Mouse (Mus musculus) B cell, adult 2 months (primary cell): ENCODE data around the gene Gm525.
"Not testable (repeated sequence)": the region's sequence is repeated elsewhere in the genome, so short reads cannot be mapped to it uniquely, and the experiment has no call there.

Experiments used
- DNase-seq, 2 experiments: peaks; one replicate each; pipeline ENCODE4 v3.0.0; 2022

Gm525 gene

DNA sequence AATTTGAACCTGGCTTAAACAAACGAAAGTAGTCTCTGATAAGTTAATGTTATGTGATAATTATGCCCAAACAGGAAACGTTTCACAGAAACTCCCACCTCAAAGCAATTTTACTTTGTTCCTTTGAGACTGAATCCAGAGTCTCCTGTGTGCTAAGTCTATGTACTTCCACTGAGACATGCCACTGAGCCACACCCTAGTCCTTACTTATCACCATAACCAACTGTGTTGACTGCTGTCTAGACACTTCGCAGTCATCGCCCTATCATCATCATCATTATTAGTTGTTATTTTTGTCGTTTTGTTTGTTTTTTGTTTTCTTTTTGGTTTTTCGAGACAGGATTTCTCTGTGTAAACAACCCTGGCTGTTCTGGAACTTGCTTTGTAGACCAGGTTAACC is 9.3 kb upstream of the Gm525 start:
- no peak for DNase-seq

DNA sequence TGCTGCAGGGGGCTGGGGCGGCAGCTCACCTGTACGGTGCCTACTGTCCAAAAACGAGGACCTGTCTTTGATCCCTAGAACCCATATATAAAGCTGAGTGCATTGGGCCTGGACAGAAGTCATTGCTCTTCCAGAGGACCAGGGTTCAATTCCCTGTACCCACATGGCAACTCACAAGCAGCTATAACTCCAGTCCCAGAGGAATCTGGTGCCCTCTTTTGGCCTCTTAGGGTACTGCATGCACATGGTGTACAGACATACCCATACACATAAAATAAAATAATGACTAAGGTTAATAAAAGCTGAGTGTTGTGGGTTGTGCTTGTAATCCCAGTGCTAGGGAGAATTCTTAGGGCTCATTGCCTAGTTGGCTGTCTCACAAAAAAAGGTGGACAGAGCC is 8.3 kb upstream of the Gm525 start:
- DNase-seq, result peak; percentile 72 to 73

GRCm38 (mm10) chr11:89066126-89066525 is 7.5 kb upstream of the Gm525 start:
- DNase-seq, result no peak

DNA sequence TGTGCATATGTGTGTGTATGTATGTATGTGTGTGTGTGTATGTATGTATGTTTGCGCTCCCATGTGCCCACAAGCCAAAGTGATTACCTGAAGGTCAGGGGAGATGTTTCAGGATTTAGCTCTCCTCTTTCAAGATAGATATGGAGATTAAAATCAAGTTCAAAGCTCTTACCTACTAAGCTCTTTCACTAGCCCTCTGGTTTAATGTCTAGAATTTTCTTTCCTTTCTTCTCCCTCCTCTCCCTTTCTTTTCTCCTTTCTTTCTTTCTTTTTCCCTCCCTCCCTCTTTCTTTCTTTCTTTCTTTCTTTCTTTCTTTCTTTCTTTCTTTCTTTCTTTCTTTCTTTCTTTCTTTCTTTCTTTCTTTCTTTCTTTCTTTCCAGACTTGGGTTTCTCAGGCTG is 6.9 kb upstream of the Gm525 start, which contains the start of gene Dgke:
TSS of gene Dgke (minus strand) at position 101 of the 400 bp plus-strand sequence.
- no peak for DNase-seq

DNA sequence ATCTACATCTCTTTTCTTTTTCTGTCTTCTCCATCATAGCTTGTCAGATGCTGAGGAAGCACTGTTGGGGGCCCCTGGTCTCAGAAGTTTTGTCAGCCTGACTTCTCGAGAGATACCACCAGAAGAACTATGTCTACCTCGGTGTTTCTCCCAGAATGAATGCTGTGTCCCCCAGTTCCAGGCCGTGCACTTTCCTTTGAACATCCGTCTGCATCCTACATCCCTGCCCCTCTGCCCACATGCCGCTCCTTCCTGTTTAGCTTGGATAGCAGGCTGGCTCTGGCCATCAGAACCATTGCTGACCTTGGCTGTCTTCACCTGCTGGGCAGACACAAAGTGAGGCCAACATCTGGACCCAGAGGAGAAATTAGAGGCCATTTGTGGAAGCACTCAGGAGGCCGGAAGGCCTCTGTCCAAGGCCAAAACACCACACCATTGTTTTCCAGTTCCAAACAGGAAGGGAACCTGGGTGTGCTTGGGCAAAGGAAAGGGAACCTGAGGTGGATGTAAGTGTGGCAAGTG is 6.3 kb upstream of the Gm525 start:
- no peak for DNase-seq

DNA sequence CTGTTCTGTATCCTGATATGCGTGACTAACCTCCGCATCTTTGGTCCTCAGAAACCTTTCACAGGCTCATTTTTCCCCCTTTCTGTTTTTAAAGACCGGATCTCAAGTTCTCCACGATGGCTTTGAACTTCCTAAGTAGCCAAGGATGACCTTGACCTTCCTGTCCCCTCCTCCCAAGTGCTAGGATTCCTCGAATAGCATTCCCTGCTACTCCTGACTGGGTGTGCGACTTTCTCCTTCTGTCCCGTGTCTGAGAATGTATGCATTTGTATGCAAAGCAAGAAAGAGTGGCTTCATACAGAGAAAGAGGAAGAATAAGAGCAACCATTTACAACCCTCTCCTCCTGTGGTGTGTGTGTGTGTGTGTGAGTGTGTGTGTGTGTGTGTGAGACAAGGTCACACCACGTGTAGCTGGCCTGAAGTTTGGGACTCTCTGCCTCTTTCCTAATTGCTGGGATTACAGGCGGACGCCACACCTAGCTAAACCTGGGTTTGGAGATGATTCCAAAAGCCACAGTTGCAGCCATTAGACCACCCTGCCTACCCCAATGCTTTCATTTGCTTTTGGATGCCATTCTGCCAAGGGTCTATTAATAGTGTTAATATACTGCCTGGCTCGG is 5.7 kb upstream of the Gm525 start:
- no peak for DNase-seq

DNA sequence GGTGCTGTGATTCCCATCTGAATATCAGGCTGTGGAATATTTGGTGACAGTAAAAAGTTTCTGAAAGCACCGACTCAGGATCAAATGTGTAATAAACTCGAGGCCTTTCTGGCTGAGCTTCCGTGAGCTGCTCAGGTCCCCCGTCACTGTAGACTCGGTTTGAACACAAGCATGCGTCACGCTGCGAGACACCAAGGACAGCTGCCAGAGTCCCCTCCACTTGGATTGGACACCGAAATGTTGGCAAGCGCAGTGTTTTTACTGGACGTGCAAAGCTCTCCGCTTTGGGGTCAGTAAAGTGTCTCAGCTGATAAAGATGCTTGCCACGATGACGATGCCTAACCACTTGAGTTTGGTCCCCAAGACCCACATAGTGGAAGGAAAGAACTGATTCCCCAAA is 5.0 kb upstream of the Gm525 start:
- no peak for DNase-seq

GRCm38 (mm10) chr11:89069303-89069702 is 4.3 kb upstream of the Gm525 start:
- peak; percentile 84 to 86 for DNase-seq

- DNase-seq, result no peak
Measured at GRCm38 (mm10) chr11:89071522-89071921, 2.1 kb upstream of the Gm525 start.

- DNase-seq, result no peak
Measured at GRCm38 (mm10) chr11:89074783-89075413, 1.3 kb downstream of the Gm525 start.

DNA sequence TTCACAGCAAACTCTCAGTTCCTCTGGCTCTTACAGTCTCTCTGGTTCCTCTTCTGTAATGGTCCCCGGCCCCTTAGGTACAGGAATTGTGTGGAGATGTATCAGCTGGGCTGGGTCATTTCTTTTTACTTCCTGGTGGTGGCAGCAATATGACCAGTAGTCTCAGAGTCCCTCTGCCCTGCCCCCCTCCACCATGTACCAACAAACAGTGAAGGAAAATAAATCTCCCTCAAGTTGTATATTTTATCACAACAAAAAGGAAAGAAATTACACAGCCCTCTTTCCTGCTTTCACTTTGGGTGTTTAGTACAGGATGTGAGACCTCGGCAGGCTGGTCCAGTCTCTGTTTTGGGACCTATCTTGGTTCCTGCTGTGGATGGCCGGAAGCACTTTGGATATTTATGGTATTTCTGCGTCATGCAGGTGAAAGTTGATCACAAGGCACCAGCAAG is 2.8 kb downstream of the Gm525 start:
- DNase-seq, result peak; percentile 46 to 48

- DNase-seq, result peak; percentile 24 to 34
Measured at GRCm38 (mm10) chr11:89077601-89078000, 4.0 kb downstream of the Gm525 start.

DNA sequence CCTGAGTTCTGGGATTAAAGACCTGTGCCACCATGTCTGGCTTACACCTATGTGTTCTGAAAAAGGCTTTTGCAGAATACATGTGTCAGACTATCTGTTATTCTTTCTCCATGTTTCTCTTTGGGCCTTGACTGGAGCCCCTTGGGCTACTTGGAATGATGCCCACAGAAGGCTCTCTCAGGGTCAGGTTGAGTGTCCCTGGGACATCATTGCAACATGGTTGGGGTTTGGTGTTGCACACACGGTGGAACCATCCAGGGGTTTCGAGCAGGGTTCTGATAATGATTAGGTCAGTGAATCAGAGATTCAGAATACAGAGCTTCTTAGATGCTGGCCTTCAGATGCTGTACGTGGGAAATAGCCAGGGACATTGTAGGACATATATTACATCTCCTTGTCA is 4.7 kb downstream of the Gm525 start:
- DNase-seq, result no peak

GRCm38 (mm10) chr11:89078996-89079680 is 5.5 kb downstream of the Gm525 start:
- DNase-seq, result peak; percentile 72 to 78

DNA sequence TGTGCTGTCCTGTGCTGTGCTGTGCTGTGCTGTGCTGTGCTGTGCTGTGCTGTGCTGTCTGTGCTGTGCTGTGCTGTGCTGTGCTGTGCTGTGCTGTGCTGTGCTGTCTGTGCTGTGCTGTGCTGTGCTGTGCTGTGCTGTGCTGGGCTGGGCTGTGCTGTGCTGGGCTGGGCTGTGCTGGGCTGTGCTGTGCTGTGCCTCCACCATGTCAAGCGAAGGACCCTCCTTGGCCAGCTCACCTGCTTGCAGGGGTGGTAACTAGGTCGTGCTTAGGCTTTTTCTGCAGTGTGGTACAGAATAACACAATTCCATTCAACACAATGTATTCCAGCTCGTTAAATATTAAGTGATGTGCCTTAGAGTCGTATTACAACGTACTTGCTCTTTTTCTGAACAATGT is 8.3 kb downstream of the Gm525 start:
- not testable (repeated sequence) for DNase-seq

DNA sequence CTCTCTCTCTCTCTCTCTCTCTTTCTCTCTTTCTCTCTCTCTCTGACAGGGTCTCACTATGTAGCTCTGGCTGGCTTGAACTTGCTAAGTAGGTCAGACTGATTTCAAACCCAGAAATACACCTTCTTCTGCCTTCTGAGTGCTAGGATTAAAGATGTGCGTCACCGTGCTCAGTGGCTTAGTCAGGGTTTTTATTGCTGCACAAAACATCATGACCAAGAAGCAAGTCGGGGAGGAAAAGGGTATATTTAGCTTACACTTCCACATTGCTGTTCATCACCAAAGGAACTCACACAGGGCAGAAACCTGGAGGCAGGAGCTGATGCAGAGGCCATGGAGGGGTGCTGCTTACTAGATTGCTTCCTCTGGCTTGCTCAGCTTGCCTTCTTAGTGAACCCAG is 9.1 kb downstream of the Gm525 start:
- not testable (repeated sequence) for DNase-seq

DNA sequence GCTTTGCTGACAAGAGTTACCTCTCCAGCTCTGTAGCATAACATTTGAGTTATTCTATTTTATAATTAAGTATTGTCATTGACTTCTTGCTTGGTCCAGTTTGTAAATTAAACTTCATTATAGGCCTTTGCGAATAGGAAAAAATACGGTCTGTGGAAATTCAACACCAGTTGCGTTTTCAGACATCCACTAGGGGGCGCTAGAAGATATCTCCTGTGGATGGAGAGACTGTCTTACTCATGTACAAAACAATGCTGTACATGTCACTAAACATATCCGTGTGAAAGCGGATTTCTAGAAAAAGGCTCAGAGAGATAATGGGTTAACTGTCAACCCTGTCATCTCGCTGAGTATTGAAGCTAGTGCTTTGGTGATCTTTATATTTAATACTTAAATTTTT is 11.0 kb downstream of the Gm525 start:
- DNase-seq, result peak; percentile 78 to 82

- DNase-seq, result no peak
Measured at GRCm38 (mm10) chr11:89086208-89086809, 12.7 kb downstream of the Gm525 start.

GRCm38 (mm10) chr11:89088754-89089153 is 15.1 kb downstream of the Gm525 start:
- DNase-seq, result peak; percentile 42 to 48

- DNase-seq, result not testable (repeated sequence)
Measured at GRCm38 (mm10) chr11:89090359-89090758, 16.7 kb downstream of the Gm525 start.

DNA sequence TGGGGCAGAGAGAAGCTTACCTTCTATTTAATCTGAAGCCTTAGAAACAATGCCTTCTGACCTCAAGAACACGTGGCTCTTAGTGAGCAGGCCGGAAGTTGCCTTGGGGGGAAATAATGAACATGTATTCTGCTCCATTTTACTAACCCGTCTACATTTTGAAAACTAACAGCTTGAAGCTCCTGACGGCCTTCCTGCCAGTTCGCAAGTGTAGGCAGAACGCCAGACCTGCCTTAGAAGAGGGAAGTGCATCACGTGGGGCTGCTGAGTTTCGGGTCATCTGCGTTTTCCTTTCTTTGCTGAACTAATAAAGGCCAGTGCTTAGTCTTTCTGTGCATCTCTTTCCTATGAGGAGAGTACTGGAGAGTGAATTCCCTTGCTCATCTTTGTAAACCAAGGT is 19.1 kb downstream of the Gm525 start:
- peak; percentile 78 to 82 for DNase-seq

- no peak for DNase-seq
Measured at GRCm38 (mm10) chr11:89095306-89095705, 21.7 kb downstream of the Gm525 start.

GRCm38 (mm10) chr11:89097292-89097691 is 23.7 kb downstream of the Gm525 start:
- not testable (repeated sequence) for DNase-seq
